Mouse (Mus musculus) heart, postnatal 0 days (tissue): ENCODE measurements at regions not wholly inside any gene's neighbourhood (a gene's known extent, or its start where the extent isn't known, plus 50 kb on each side); places are given as distances from the start of the nearest gene placed in this dataset.

Source experiments
- ATAC-seq: fragments of 200-750 bp; cut with Nextera tagmentation; 2 replicates; pipeline ENCODE4 v1.8.0; 2017; ENCODE audit warnings: low read depth, moderate number of reproducible peaks, moderate library complexity; ENCODE audit not compliant: insufficient read depth
- DNase-seq: peaks from one replicate; pipeline ENCODE4 v3.0.0-alpha.2; 2016; ENCODE audit warnings: low spot score
- H3K27ac ChIP-seq: fragments of 300-500 bp; sonication (generic); 2 replicates; pipeline ENCODE4 v1.5.1; 2014; ENCODE audit warnings: low read depth, mild to moderate bottlenecking
- H3K27me3 ChIP-seq: fragments of 300-500 bp; sonication (generic); 2 replicates; pipeline ENCODE4 v1.6.1; 2014; ENCODE audit warnings: low read length, mixed read lengths; ENCODE audit not compliant: control insufficient read depth, insufficient read depth
- H3K36me3 ChIP-seq: fragments of 300-500 bp; sonication (generic); replicated peaks from 2 replicates; pipeline ENCODE4 v1.6.1; 2014; ENCODE audit warnings: low read length, mixed read lengths; ENCODE audit not compliant: control insufficient read depth, insufficient read depth
- H3K4me1 ChIP-seq: fragments of 300-500 bp; sonication (generic); 2 replicates; pipeline ENCODE4 v1.6.1; 2014; ENCODE audit warnings: antibody characterized with exemption; ENCODE audit not compliant: control insufficient read depth, insufficient read depth
- H3K4me2 ChIP-seq: fragments of 300-500 bp; sonication (generic); 2 replicates; pipeline ENCODE4 v1.6.1; 2014; ENCODE audit warnings: low read depth, mild to moderate bottlenecking, low read length, moderate library complexity
- H3K4me3 ChIP-seq: fragments of 300-500 bp; sonication (generic); 2 replicates; pipeline ENCODE4 v1.5.1; 2014; ENCODE audit warnings: low read depth, low read length
- H3K9ac ChIP-seq: fragments of 300-500 bp; sonication (generic); replicated peaks from 2 replicates; pipeline ENCODE4 v1.6.1; 2014; ENCODE audit warnings: low read depth, low read length, mixed read lengths
- H3K9me3 ChIP-seq: fragments of 300-500 bp; sonication (generic); replicated peaks from 2 replicates; pipeline ENCODE4 v1.6.1; 2016; ENCODE audit warnings: low read length; ENCODE audit not compliant: control insufficient read depth
- CTCF ChIP-seq: IDR thresholded peaks from 2 replicates; pipeline ENCODE4 v1.5.1; 2016; ENCODE audit warnings: antibody characterized with exemption, control low read depth, low read depth
- EP300 ChIP-seq: IDR thresholded peaks from 2 replicates; pipeline ENCODE4 v1.6.1; 2016; ENCODE audit warnings: antibody characterized with exemption, low read depth
- WGBS: fragments of 180-500 bp; shearing (Covaris S2); extraction: QIAGEN DNeasy Blood & Tissue Kit; methylation state at CpG from one replicate; pipeline ENCODE4 v1.1.7; 2014; 5-methylcytosine and 5-hydroxymethylcytosine counted together

DNA sequence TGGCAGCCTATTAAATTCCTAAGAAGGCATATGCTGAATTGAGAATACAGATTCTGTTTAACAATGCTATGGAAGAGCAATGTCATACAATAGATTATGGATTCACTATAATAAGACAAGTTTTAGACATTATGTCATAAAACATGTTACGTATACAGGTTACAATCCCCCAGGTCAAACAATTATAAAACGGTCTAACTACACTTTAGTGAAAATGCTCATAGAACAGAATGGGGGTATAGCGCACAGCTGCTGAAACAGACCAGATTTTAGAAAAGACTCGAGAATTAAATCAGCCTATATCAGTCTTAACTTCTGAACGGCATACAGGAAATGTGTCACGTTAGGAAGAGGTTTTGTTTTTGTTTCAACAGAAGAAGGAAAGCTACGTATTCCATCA lies 660.5 kb upstream of the Sel1l start:
- H3K4me3 ChIP-seq = no peak overlapping the region
- TF ChIP-seq CTCF (no peak), EP300 (no peak)
- DNase-seq = no peak
- H3K4me1 ChIP-seq = no peaks in the 10 kb centered on the region
- H3K4me2 ChIP-seq = no peak overlapping the region
- no peaks in the 10 kb centered on the region for H3K9me3 ChIP-seq
- 57% methylated on average over 7 of the region's 7 CpGs for WGBS
- no peak for ATAC-seq
- no peaks in the 10 kb centered on the region for H3K36me3 ChIP-seq
- H3K27ac ChIP-seq = no peak overlapping the region
- no peak overlapping the region for H3K9ac ChIP-seq
- no peaks in the 10 kb centered on the region for H3K27me3 ChIP-seq

DNA sequence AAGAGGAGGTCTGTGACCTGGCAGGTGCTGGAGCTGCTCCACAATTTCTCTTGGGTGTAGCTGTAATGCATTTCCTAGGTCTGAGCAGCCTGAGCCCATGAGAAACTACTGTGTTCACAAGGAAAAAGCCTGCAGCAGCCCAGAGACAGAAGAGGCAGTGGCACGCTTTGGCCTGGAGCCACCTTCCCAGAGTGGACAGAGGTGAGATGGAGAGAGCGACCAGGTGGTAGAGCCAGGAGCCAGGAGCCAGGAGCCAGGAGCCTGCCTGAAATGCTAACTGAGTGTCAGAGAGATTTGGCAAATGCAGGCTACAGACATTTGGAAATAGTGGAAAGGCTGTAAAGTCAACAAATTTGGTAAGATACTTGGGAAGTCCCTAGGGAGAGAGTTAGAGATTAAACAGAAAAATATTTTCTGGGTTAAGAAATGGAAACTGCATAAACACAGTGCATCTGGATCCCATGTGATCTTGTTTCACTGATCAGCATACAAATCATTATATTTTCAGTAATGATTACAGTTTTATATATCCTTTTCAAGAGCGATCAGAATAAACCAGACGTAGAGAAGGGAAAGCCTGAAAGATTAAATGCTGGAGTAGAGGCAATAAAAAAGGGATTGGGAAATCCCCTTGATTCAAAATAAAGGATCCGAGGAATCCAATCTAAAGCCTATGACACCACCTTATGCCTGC lies 660.0 kb upstream of the Sel1l start:
- 68% methylated on average over 5 of the region's 5 CpGs for WGBS
- no peak for TF ChIP-seq EP300
- Histone ChIP-seq H3K27me3 (no peaks in the 10 kb centered on the region), H3K4me1 (no peaks in the 10 kb centered on the region), H3K4me3 (no peak overlapping the region), H3K9me3 (no peaks in the 10 kb centered on the region), H3K36me3 (no peaks in the 10 kb centered on the region), H3K27ac (no peak overlapping the region), H3K9ac (no peak overlapping the region), H3K4me2 (no peak overlapping the region)
- ATAC-seq (no peak), DNase-seq (no peak)

GRCm38 (mm10) chr12:92483984-92484383 lies 635.0 kb upstream of the Sel1l start:
- no peaks in the 10 kb centered on the region for H3K9me3 ChIP-seq
- ATAC-seq (no peak), DNase-seq (no peak)
- H3K27ac ChIP-seq = no peak overlapping the region
- H3K4me3 ChIP-seq = no peak overlapping the region
- H3K4me2 ChIP-seq = no peak overlapping the region
- TF ChIP-seq CTCF = no peak
- no peak for TF ChIP-seq EP300
- no peaks in the 10 kb centered on the region for H3K36me3 ChIP-seq
- no peaks in the 10 kb centered on the region for H3K4me1 ChIP-seq
- no peak overlapping the region for H3K9ac ChIP-seq
- WGBS = 44% methylated on average over 1 of the region's 1 CpGs
- H3K27me3 ChIP-seq = no peaks in the 10 kb centered on the region

DNA sequence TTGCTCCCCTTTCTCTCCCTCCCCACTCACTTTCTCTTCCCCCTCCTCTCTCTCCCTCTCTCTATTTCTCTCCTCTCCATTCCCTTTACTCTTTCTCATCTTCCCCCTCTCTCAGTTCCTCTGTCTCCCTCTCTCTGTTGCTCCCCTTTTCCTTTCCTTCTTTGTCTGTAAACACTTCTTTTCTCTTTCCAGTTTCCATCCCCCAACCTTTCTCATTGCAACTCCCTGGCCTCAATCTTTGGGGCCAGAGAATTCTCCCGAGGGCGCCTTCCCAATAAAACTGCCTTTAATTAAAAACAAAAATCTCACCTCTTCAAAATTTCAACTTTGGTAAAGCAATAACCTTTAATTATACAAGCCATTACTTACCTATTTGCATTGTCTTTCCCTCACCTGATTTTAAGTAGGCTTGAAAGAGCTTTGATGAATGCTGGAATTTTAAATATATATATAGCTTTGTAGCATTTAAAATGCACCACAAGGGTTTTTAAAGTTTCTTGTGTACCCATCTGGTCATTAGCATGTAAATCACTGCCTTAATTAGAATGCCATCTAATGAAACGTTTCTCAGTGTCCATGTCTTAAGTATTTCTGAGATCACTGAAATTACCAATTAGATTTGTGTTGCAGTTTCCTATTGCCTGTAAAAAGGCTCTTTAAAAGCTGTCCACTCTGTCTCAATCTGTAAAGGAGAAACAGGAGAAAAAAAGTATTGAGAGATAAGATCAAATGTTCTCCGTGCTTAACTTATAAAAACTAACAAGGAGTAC lies 625.5 kb upstream of the Sel1l start:
- Histone ChIP-seq H3K9me3 (no peaks in the 10 kb centered on the region), H3K4me3 (no peak overlapping the region), H3K9ac (no peak overlapping the region), H3K36me3 (no peaks in the 10 kb centered on the region), H3K4me2 (no peak overlapping the region), H3K27me3 (no peaks in the 10 kb centered on the region), H3K4me1 (no peaks in the 10 kb centered on the region), H3K27ac (no peak overlapping the region)
- 51% methylated on average over 4 of the region's 4 CpGs for WGBS
- no peak for ATAC-seq
- DNase-seq = no peak
- TF ChIP-seq EP300 (no peak), CTCF (no peak)

- ATAC-seq = no peak
Observed at GRCm38 (mm10) chr12:92451110-92451818, 602.3 kb upstream of the Sel1l start.

More at GRCm38 (mm10) chr12:92451110-92451818, 602.3 kb upstream of the Sel1l start:
- no peaks in the 10 kb centered on the region for H3K4me1 ChIP-seq
- no peak for TF ChIP-seq CTCF
- TF ChIP-seq EP300 = no peak
- H3K4me3 ChIP-seq = no peak overlapping the region
- H3K27me3 ChIP-seq = no peaks in the 10 kb centered on the region
- H3K27ac ChIP-seq = no peak overlapping the region
- no peaks in the 10 kb centered on the region for H3K36me3 ChIP-seq
- 66% methylated on average over 6 of the region's 6 CpGs for WGBS
- no peak overlapping the region for H3K4me2 ChIP-seq
- no peak overlapping the region for H3K9ac ChIP-seq
- DNase-seq = no peak
- H3K9me3 ChIP-seq = no peaks in the 10 kb centered on the region
